Mouse (Mus musculus) adrenal gland, adult 18-20 months (tissue): Measurements from ENCODE around the gene Rcl1. TPM values are rescaled to one million over a fixed set of nuclear protein-coding genes. Genes with fewer than 3 reads are reported as not detected.

Experiments used
- DNase-seq, 2 experiments: peaks; one replicate each; pipeline ENCODE4 v3.0.0; 2021 to 2022; ENCODE audit warnings: low spot score in 2 of 2
- total RNA-seq, 2 experiments: library from RNA; stranded (reverse); gene quantifications; 1 replicate in 1 of 2; 2 replicates in 1 of 2; pipeline ENCODE4 v1.2.3; 2021

The Rcl1 gene
- total RNA-seq, 2 experiments from 2014 or later = 18.5 to 28.8 TPM

- peak in 1 of 2 experiments; percentile 26 for DNase-seq
These were observed 11.5 kb downstream of the Rcl1 start for GRCm38 (mm10) chr19:29112662-29113061.

- no peak for DNase-seq
These were observed 12.8 kb downstream of the Rcl1 start for GRCm38 (mm10) chr19:29113746-29114649.

DNA sequence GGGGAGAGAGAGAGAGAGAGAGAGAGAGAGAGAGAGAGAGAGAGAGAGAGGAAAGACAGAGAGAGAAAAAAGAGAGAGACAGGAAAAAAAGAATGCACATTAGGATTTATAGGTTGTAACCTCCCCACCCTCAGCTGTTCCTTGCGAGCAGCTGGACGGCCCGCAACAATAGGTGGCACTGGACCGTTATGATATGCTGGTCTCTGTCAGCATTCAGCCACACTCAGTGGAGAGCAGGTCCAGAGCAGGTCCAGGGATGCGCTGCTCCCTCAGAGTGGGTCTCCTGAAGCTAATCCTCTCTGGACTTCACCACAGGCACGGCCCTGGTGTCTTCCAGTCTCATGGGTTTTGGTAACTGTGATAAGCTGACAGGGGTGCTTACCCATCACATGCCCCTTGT is 15.6 kb downstream of the Rcl1 start:
- no peak for DNase-seq

DNA sequence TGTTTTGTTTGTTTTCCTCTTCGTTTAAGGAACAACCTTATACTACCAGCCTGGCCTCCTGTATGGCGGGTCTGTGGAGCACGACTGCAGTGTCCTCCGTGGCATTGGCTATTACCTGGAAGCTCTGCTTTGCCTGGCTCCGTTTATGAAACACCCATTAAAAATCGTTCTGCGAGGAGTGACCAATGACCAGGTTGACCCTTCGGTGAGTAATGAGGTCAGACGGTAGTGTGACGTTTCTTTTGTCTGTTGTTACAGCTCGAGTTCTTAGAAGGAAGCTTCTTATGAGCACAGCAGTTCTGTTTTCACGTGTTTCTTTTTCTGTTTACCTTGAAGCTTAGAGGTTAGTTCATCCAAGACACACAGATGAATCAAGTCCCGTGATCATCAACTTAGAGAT is 17.0 kb downstream of the Rcl1 start:
- no peak for DNase-seq

GRCm38 (mm10) chr19:29120311-29120710 is 19.1 kb downstream of the Rcl1 start:
- DNase-seq = no peak

DNA sequence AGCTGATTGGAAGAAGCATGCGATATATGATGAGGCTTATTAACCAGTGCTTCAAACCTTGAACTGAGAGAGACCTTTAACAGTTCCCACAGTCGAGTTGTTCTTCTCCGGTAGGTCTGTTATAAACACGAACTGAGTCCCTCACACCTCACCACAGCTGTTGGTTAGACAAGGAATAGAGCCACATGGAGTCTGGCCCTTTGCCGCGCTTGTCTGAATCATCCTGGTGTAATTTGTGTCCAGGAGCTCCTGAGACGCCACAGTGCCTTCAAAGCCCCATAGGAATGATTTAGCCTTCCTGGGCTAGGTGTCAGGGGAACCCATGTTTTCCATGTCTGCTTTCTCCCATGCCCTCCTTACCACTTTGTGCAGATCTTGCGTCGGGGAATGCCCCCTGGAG is 20.2 kb downstream of the Rcl1 start:
- DNase-seq = peak in 1 of 2 experiments; percentile 21

DNA sequence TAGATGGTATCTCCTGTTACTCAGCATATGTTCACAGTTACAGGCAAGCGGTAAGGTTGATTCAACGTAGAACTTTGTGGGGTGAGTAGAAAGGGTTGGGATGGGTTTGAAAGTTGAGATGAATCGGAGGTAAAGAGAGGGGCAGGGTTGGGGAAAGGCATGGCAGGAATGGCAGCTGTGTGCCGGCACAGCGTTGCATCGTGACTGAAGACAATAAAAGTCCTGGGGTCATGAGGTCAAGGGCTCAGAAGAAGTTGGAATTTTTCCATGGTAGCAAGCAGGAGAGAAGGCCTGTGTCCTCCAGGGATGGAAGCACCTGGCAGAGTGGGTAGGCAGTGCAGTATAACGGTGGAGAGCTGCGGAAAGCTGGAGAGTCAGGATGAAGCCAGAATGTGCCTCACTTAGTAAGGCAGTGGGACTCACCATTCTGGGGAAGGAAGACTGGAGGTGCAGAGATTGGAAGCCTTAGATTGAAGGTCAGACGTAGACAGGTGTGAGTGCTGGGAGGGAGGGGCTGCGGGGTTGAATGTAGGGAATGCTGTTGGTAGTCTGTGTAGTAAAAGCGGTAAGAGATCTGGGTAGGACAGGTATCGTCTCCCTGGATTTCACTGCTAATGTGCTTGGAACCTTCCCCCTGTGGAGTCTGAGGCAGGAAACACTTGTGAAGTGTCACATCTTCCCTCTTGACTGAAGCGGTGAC is 23.9 kb downstream of the Rcl1 start:
- no peak for DNase-seq

DNA sequence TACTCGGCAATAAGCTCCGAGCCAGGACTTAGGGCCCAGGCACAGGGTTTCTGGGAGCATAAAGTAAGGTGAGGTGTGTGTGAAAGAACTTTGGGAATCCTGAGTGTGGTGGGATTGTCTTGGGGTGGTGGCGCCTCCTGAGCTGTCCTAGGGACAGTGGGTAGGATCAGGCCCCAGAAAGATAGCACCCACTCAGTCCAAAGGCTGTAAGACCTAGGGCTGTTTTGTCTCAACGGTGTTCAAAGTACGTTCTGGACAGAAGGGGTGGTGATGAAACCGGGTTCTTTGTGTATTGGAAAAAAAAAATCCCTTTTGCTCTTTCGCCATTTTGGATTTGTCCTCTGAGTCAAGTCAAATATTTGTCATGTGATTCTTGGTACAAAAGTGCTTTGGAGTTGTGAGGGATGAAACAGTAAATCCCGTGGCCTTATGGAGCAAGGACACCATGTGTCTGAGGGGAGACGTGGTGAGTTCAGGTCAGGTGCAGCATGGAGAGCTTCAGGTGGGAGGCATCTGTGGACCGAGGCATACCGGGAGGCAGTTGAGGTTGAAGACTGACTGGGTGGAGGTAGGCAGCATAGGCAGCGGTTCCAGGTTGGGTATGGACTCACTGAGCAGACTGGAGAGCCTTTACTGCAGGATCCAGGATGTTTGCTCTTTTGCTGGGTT is 25.3 kb downstream of the Rcl1 start:
- DNase-seq = no peak

GRCm38 (mm10) chr19:29127331-29127730 is 26.2 kb downstream of the Rcl1 start:
- DNase-seq = no peak

GRCm38 (mm10) chr19:29128217-29128616 is 27.0 kb downstream of the Rcl1 start:
- no peak for DNase-seq

DNA sequence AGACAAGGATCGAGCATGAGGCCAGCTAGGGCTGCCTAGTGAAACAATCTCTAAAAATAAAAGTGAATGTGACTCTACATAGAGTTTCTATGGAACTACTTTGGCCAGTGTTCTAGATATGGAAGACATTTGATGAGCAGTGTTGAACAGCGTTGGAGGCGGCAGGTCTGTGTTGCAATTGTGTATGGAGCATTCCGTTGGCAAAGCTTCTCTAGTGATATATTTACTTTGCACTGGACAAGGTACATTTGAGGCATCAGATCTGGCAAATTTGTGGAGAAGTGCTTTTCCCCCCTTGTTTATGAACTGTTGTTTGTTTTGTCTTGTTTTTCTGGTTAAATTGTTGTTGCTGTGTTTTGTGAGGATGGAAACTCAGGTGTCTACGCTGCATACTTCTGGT is 28.4 kb downstream of the Rcl1 start:
- no peak for DNase-seq

GRCm38 (mm10) chr19:29131171-29131570 is 30.0 kb downstream of the Rcl1 start:
- DNase-seq = no peak

- DNase-seq = no peak
These were observed 33.1 kb downstream of the Rcl1 start for GRCm38 (mm10) chr19:29134293-29134692.

DNA sequence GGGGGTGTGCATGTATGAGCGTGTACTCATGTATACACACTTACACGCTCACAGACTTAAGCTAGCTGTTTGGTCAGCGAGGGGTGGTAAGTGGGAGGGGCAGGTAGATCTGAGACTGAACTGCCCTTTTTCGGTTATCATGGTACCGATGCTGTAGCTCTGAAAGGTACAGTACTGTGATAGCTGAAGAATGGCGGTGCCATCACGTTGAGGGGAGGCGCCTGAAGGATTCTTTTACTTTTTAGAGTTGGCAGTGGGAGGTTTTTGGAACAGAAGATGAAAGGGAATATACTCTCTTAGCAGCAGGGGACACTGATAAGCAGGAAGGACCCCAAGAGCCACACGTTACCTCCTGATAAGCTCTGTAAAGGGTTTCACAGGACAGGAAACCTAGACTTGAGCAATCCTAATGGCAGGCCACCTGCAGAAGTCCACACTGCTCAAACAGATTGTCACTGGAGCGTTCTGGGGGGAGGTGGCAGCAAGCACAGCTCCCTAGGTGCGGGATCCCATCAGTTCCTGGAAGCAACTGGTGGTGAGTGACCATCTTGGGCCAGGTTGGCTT is 34.1 kb downstream of the Rcl1 start:
- no peak for DNase-seq

DNA sequence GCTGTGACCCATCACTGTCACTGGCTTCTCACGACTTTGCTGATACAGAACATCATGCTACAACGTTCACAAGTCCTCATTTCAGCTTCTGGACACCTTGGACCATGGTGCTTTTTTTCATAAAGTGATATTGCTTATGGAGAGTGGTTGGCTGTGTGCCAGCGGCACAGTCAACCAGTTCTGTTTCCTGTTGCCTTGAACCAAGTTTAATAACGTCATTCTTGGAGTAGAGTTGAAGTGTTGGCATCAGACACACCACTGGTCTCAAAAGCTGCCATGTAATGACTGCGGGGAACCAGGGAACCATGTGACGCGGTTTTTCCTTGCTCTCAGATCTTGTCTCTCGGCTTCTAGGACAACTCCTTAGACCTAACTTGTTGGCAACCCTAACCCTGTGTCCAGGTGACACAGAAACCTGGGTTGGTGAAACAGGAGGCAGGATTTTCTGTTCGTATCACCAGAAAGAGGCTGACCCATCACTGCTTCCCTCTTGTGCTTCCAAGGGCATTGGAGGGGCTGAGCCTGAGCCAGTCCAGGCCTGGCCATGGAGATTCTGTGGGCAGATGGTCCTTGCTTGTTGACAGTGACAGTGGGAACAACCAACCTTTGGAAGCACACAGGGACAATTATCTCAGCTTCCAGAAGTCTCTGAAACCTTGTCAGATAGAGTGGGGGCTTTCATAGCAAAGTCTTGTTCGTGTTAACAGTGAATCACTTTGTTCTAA is 37.5 kb downstream of the Rcl1 start:
- no peak for DNase-seq

DNA sequence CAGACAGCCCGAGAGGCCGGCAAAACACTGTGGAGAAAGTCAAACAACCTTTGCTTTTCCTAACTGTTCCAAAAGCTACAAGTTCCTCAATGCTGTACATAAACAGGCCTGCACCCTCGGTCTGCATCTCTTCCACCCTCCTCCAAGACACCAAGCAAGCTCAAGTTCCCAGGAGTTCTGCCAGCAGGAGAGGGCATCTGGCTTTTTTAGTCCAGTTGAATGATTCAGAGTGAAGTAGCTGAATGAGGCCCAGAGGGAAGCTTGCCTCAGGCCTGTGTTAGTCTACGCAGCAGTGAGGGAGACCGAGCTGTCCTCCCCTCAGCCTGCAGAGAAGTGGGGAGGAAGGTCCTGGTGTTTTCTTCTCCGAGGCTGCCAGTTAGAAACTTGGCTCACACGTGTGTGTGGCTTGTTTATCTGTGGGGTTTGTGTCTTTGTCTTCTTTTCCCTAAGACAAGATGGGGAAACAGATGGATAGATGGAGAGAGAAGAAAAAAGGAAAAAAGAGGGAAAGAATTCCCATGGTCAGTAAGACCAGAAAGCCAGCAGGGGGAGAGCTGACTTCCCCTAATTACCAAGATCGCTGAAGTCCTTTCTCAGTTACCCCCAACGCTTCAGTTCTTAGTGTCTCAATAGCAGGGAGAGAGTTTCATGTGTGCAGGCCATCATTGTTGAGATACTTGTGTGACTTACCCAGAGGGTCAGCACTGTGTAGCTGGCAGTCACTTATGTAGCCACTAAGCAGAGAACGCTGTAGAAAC is 38.7 kb downstream of the Rcl1 start:
- DNase-seq = no peak

DNA sequence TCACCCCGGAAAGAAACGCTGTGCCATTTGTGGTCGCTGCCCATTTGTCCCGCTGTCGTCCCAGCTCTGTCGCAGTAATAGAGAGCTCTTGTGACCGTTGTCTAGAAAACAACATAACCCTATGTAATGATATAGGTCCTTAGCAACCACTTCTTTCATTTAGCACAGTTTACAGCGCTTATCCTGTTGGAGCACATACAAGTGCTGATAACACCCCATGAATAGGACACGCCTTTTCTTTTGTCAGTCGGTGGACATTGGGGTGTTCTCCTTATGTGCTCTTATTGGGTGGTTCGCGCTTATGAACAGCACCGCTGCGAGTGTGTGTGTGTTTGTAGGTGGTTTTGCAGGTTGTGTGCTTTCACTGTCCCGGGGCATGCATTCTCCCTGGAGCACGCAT is 39.8 kb downstream of the Rcl1 start:
- no peak for DNase-seq

DNA sequence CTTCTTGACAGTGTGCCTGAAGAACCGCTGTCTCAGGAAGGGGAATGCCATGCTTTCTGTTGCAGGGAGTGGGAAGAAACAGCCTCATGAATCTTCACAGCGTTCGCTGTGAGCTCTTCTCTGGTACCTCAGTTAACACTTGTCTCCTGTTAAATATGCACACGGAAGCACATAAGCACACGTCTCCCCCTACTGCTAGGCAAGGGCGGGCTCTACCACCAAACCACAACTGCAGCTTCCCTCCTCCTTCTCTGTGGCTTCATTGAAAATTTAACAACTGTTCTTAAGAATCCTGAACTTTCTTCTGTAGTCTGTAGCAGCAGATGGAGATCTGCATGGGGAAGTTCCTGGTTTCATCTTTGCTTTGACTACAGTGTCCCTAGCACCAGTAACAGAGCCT is 41.1 kb downstream of the Rcl1 start:
- DNase-seq = no peak

- no peak for DNase-seq
These were observed 44.2 kb downstream of the Rcl1 start for GRCm38 (mm10) chr19:29145421-29145820.

DNA sequence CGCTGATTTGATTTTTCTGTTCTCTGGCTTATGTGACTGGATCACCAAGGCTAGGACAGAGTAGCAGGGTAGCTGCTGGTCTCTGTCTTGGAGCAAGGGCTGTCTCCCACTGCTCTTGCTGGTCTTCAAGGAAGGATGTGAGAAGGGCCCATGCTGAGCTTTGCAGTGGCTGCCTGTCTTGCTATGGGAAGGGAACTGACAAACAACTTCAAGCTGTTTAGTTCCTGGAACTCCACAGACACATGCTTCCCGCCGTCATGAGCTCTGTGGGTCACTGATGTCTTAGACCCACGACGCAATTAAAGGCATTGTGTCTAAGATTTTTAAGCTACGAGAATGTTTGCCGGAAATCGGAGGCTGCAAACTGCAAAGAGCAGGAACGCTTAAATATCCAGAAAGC is 45.6 kb downstream of the Rcl1 start:
- no peak for DNase-seq
